Mouse (Mus musculus) limb, embryonic 10.5 days (tissue): ENCODE measurements around the gene Tmprss7. TPM values are rescaled to one million over a fixed set of nuclear protein-coding genes. Genes with fewer than 3 reads are reported as not detected.

Source experiments
- DNase-seq: peaks from one replicate; pipeline ENCODE4 v3.0.0-alpha.2; 2017; ENCODE audit warnings: low spot score
- H3K27ac ChIP-seq: fragments of 300-500 bp; sonication (generic); 2 replicates; pipeline ENCODE4 v1.5.1; 2016; ENCODE audit warnings: mild to moderate bottlenecking
- H3K27me3 ChIP-seq: fragments of 300-500 bp; sonication (generic); 2 replicates; pipeline ENCODE4 v1.6.1; 2016; ENCODE audit warnings: low read depth, mild to moderate bottlenecking; ENCODE audit not compliant: poor library complexity, severe bottlenecking
- H3K36me3 ChIP-seq: fragments of 300-500 bp; sonication (generic); 2 replicates; pipeline ENCODE4 v1.6.1; 2016; ENCODE audit warnings: mild to moderate bottlenecking, moderate library complexity
- H3K4me1 ChIP-seq: fragments of 300-500 bp; sonication (generic); 2 replicates; pipeline ENCODE4 v1.6.1; 2016
- H3K4me3 ChIP-seq: fragments of 300-500 bp; sonication (generic); 2 replicates; pipeline ENCODE4 v1.5.1; 2016; ENCODE audit warnings: mild to moderate bottlenecking, moderate library complexity
- H3K9me3 ChIP-seq: fragments of 300-500 bp; sonication (generic); replicated peaks from 2 replicates; pipeline ENCODE4 v1.6.1; 2016; ENCODE audit warnings: mild to moderate bottlenecking
- WGBS: fragments of 180-500 bp; shearing (Covaris S2); methylation state at CpG from one replicate; pipeline ENCODE4 v1.1.7; 2016; 5-methylcytosine and 5-hydroxymethylcytosine counted together
- polyA plus RNA-seq: library from polyadenylated mRNA; unstranded; fragments of >200 nt; fragmentation: Nextera tagmentation; extraction: Ambion mirVana; gene quantifications from 2 replicates; pipeline ENCODE4 v1.2.1, GENCODE M21; 2016

Gene Tmprss7
- polyA plus RNA-seq, 1 experiment from 2014 or later: 0.18 TPM

DNA sequence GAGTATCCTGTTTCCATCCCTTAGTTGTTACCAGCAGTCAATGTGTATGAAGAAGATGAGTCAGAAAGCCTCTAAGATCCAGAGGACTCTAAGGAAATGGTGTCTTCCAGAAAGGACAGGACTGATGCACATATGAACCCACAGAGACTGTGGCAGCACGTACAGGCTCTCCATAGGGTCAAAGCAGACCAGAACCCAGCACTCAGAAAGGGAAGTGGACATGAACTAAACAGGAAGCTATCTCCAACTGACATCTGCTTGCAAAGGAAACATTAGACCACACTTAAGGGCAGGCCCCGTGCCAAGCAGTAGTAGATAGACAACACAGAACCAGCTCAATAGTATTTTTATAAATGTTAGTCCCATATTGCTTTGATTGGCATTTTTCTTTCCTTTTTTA, 27.3 kb downstream of the Tmprss7 start:
- no peak overlapping the region for H3K27ac ChIP-seq
- DNase-seq: no peak
- no peaks in the 10 kb centered on the region for H3K36me3 ChIP-seq
- no peak overlapping the region for H3K4me3 ChIP-seq
- no peaks in the 10 kb centered on the region for H3K9me3 ChIP-seq
- H3K27me3 ChIP-seq: no peaks in the 10 kb centered on the region
- no peaks in the 10 kb centered on the region for H3K4me1 ChIP-seq
- 85% methylated on average over 2 of the region's 2 CpGs for WGBS

DNA sequence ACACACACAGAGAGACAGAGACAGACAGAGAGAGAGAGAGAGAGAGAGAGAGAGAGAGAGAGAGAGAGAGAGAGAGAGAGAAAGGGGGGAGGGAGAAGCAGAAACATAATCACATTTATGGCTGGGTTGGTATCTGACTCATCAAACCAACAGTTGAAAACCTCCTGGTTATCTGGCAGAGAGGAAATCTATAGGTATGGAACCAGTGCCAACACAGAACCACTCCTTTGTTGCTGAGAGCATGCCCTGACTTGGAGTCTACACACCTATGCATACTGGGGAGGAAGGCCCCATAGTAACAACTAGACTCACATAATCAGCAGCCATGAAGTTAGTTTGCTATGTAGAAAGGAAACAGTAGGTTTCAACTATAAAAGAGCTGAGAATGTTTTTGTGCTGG, 31.1 kb downstream of the Tmprss7 start:
- no peaks in the 10 kb centered on the region for H3K27me3 ChIP-seq
- H3K27ac ChIP-seq: no peak overlapping the region
- DNase-seq: no peak
- no peaks in the 10 kb centered on the region for H3K36me3 ChIP-seq
- H3K4me3 ChIP-seq: no peak overlapping the region
- no peaks in the 10 kb centered on the region for H3K4me1 ChIP-seq
- H3K9me3 ChIP-seq: no peaks in the 10 kb centered on the region

DNA sequence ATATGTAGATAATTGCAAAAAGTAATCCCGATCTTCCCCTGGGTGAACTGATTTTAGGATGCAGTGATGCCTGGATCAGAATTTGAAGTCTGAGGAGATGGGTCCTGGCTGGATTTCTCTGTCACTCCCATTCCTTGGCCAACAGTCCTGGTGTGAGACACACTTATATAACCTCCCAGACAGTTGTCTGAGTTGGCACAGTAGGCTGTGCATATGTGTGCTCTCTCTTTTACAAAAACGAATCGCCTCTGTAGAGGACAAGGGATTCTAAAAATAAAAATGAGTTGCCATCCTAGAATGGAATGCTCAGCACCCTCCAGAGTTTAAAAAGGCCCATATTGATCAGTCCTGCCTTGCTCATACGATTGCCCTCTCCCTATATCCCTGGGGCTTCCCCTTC, 33.9 kb downstream of the Tmprss7 start:
- H3K27me3 ChIP-seq: peaks cover 8% of the 10 kb centered on the region
- no peaks in the 10 kb centered on the region for H3K4me1 ChIP-seq
- no peaks in the 10 kb centered on the region for H3K9me3 ChIP-seq
- no peak overlapping the region for H3K27ac ChIP-seq
- no peak overlapping the region for H3K4me3 ChIP-seq
- 92% methylated on average over 4 of the region's 4 CpGs for WGBS
- H3K36me3 ChIP-seq: no peaks in the 10 kb centered on the region
- DNase-seq: no peak

DNA sequence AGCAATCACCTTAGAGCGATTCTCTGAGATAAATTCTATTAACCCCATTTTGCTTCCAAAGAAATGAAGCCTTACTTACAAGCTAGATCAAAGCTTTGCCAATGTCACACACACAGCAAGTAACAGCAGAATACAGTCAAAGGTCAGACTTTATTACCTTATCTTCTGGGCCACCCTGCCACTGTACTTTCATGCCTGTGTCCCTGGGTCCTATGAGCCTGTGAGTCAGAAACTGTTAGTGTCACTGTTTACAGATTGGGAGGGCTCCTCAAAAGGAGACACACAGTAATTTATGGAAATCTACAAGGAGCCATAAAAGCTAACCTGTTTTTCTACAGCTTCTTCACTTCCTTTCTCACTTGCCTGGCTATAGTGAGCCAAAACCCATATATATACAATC, 35.2 kb downstream of the Tmprss7 start:
- Histone ChIP-seq H3K4me3 (no peak overlapping the region), H3K27ac (no peak overlapping the region), H3K9me3 (no peaks in the 10 kb centered on the region), H3K4me1 (peaks cover 9% of the 10 kb centered on the region), H3K27me3 (peaks cover 21% of the 10 kb centered on the region), H3K36me3 (no peaks in the 10 kb centered on the region)
- DNase-seq: no peak
- WGBS: 86% methylated on average over 1 of the region's 1 CpGs

DNA sequence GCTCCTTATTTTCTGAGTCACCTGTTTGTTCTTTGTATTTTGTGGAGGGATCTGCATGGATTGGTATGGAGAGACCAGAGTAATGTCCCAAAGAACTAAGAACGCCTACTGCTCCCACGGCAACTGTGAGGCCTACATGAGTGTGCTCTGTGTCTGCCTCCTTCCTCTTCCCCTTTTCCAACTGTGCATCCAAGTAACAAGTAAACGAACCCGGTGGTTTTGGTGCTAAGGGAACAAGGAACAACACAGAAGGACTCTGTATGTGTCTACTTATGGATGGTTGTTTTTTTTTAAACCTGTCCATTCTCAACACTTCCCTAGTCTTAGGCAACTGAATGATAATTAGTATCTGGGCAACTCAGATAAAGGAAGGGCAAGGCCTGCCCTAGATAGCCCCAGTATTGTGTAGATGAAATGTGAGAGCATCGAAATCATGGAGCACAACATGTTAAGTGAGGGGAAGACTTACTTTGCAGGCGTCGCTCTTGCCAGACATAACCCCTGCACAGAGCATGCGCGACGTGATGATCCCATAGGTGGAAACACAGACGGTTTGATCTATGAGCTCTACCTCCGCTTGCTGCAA, 35.8 kb downstream of the Tmprss7 start:
- DNase-seq: no peak
- Histone ChIP-seq H3K27ac (no peak overlapping the region), H3K4me3 (no peak overlapping the region), H3K36me3 (no peaks in the 10 kb centered on the region), H3K4me1 (peaks cover 10% of the 10 kb centered on the region), H3K27me3 (peaks cover 27% of the 10 kb centered on the region), H3K9me3 (no peaks in the 10 kb centered on the region)
- WGBS: 91% methylated on average over 12 of the region's 12 CpGs

DNA sequence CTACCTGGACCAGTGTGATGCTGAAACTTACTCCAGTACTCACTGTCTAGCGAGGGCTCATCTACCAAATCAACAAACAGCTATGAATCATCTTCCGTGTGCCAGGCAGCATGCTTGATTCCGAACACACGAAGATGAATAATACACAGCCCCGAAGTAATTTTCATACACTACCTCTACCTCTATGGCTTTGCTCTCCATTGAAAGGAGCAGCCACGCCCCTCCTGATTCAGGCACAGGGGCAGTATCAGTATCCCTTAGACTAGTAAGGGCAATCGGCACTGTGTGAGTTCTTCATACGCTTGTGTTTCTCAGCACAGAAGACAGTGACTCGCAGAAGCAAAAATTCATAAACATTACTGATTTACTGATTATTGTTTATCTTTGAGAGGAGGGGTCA, 39.0 kb downstream of the Tmprss7 start:
- Histone ChIP-seq H3K27me3 (peaks cover 31% of the 10 kb centered on the region), H3K4me3 (no peak overlapping the region; the same call in 1 of the 2 replicates)

DNA sequence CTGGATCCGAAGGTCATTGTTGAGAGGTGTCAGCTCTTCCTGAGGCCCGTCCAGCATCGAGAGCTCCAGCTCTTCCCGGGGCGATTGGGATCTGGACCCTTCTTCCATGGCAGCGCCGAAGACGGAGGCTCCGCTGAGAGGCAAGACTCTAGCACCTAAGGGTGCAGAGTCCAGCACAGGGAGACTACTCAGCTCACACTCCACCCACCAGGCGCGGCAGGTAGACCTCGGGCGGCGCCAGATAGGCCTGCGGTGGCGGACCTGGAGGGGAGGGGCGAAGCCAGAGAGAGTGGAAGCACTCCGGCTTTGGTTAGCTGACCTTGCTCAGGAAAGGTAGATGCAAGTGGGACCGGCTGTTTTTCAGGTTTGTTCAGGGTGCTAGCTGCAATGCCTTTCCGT, 39.5 kb downstream of the Tmprss7 start, which contains the start of gene BC016579:
TSS of gene BC016579 (minus strand) at position 135 of the 399 bp plus-strand sequence.
- DNase-seq: peak; percentile 35
- Histone ChIP-seq H3K4me1 (peaks cover 10% of the 10 kb centered on the region), H3K4me3 (peak within 1 kb of the TSS; percentile 49), H3K36me3 (no peaks in the 10 kb centered on the region), H3K27ac (no peak within 1 kb of the TSS), H3K9me3 (no peaks in the 10 kb centered on the region), H3K27me3 (peaks cover 31% of the 10 kb centered on the region)
- 3% methylated on average over 20 of the region's 20 CpGs for WGBS

More for the DNA sequence above, 39.0 kb downstream of the Tmprss7 start:
- no peaks in the 10 kb centered on the region for H3K9me3 ChIP-seq
- H3K36me3 ChIP-seq: no peaks in the 10 kb centered on the region
- DNase-seq: no peak
- 62% methylated on average over 9 of the region's 9 CpGs for WGBS
- H3K27ac ChIP-seq: no peak overlapping the region
- H3K4me1 ChIP-seq: peaks cover 10% of the 10 kb centered on the region

DNA sequence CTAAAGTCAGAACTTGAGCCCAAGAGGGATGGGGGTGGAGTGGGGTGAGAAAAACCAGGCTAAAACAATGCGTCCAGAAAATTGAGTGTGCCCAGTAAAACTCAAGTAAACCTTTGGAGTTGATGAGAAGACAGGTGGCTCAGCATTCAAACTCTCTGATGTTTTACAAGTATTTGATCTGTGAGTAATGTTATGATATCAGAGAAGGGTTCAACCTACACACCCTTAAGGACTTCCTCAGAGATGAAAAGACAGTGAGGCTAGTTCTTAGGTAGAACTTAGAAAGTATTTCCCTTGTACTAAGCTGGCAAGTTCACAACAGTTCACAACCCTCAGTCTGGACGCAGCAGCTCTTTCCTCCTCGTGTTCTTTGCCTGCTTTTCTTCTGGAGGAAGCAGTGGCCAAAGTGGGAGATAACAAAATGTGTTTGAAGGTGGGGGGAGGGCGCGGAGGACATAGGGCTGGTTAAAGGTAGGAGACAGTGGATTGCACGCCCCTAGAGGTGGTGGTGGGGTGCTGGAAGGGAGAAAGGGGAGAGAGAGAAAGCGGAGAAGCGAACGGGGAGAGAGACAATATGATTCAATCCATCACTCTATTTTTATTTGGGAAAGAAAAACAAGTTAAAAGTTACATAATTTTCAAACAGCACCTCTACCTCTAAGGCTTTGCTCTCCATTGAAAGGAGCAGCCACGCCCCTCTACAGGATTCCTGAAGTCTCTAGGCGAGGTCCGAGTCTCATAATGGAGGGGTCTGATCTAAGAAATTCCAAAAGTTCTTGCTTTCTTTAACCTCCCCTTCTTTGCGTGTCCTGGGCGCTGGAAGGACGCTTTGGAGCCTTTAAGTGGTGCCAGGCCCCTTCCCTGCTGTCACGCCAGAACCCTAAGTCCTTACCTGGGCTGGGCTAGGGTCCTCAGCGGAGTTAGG, 40.2 kb downstream of the Tmprss7 start:
- peak overlapping the region; percentile 49 for H3K4me3 ChIP-seq
- no peak overlapping the region for H3K27ac ChIP-seq
- WGBS: 10% methylated on average over 17 of the region's 17 CpGs
- no peaks in the 10 kb centered on the region for H3K36me3 ChIP-seq
- H3K27me3 ChIP-seq: peaks cover 31% of the 10 kb centered on the region
- DNase-seq: no peak
- H3K4me1 ChIP-seq: peaks cover 10% of the 10 kb centered on the region
- H3K9me3 ChIP-seq: no peaks in the 10 kb centered on the region

DNA sequence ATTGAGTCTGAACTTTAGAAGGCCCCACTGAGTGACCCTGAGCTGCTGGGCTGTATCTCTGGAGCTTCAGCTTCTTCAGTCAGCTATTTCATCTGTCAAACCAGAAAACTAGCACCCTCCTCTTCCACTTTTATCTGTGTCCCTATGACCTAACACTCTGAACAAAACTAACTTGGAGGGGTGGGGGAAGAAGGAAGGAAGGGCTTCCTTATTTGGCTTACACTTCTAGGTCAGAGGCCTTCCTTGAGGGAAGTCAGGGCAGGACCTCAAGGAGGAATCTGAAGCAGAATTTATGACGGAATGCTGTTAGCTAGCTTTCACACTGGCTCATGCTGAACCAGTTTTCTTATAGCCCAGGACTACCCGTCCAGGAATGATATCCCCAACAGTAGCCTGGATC, 42.0 kb downstream of the Tmprss7 start:
- 57% methylated on average over 2 of the region's 2 CpGs for WGBS
- Histone ChIP-seq H3K9me3 (no peaks in the 10 kb centered on the region), H3K36me3 (no peaks in the 10 kb centered on the region), H3K27ac (no peak overlapping the region), H3K4me3 (no peak overlapping the region), H3K4me1 (peaks cover 10% of the 10 kb centered on the region), H3K27me3 (peaks cover 31% of the 10 kb centered on the region)
- DNase-seq: no peak

DNA sequence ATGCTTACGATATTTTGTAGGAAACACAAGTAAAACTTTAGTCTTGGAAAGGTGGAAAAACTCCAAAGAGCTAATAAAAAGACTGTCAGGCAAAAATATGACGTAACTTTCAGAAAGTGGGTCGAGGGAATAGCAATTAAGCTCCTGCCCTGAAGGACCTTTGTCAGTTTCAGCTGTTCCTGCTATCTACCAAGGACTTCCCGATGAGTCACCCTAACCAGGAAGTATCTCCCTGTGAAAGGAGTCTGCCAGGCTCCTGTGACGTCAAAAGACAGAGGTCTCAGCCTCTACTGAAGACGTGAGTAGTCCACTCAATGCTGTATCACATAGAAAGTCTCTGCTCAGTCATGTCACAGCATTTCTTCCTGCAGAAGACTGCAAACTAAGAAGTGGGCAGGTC, 49.1 kb downstream of the Tmprss7 start:
- WGBS: 77% methylated on average over 6 of the region's 6 CpGs
- DNase-seq: no peak
- no peaks in the 10 kb centered on the region for H3K36me3 ChIP-seq
- H3K4me1 ChIP-seq: no peaks in the 10 kb centered on the region
- H3K4me3 ChIP-seq: no peak overlapping the region
- H3K9me3 ChIP-seq: no peaks in the 10 kb centered on the region
- no peak overlapping the region for H3K27ac ChIP-seq
- H3K27me3 ChIP-seq: no peaks in the 10 kb centered on the region

DNA sequence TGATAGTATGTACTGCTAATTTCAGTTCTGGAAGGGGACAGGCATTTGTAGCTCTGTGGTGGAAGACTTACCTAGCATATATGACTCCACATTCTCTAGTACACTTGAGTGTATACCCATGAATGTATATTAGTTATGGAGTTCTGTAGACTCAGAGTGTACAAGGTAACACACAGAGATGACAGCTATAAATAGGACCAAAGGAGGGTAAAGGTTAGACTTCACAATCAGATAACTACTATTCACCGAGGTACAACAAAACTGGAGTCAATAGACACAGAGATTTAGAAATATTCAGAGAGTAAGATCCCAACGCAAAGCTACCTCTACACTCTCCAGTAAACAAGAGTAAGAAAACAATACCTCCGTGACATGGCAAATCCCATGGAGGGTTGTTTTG, 49.5 kb downstream of the Tmprss7 start:
- Histone ChIP-seq H3K9me3 (no peaks in the 10 kb centered on the region), H3K4me1 (no peaks in the 10 kb centered on the region), H3K4me3 (no peak overlapping the region), H3K27me3 (no peaks in the 10 kb centered on the region), H3K36me3 (no peaks in the 10 kb centered on the region), H3K27ac (no peak overlapping the region)
- WGBS: 99% methylated on average over 3 of the region's 3 CpGs
- DNase-seq: no peak

DNA sequence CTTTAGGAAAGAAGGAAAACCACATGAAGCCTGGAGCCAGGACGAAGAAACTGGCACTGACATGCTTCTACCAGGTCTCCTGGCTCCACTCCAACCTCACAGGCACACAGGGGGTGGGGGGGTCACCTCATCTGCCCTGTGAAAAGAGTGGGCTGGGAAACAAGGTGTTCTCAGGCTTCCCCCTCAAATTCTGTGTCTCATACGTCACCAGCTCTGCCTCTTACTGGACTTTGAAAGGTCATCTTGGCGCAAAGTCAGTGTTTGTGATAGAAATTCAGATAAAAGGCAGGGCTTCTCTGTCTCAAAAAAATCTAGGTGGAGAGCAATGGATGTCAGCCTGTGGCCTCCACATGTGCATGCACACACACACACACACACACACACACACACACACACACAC, 52.2 kb downstream of the Tmprss7 start:
- Histone ChIP-seq H3K27me3 (no peaks in the 10 kb centered on the region), H3K27ac (no peak overlapping the region), H3K36me3 (no peaks in the 10 kb centered on the region), H3K4me1 (no peaks in the 10 kb centered on the region), H3K9me3 (no peaks in the 10 kb centered on the region), H3K4me3 (no peak overlapping the region)
- WGBS: 79% methylated on average over 3 of the region's 3 CpGs
- DNase-seq: no peak

DNA sequence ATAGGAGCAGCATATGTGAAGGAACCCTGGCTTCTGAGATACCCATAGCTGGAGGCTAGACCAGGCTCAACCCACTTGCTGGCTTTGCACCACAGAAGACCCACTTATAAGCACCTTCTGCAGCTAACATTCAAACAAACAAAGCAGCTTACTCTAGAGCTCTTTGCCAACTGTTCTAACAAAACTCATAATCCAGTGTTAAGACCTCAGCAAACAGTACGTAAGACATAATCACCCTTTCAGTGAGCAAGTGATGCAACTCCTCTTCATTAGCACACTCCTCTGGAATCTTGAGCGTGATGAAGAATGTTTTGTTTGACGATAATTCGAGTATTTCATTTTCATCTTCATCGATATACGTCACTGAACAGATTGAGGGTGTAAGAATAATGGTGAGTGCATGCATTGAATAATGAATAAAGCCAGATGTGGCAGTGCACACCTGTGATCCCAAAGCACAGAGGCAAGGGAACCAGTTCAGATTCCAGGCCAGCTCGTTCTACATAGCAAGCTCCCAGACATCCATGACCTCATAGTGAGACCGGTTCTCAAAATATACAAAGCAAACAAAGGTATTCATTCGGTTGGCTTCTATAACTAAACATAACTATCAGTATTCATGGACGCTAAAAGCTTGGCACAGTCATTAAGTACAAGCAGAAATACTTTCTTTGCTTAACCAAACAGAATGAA, 53.2 kb downstream of the Tmprss7 start:
- H3K4me3 ChIP-seq: no peak overlapping the region
- no peaks in the 10 kb centered on the region for H3K36me3 ChIP-seq
- no peak overlapping the region for H3K27ac ChIP-seq
- H3K4me1 ChIP-seq: no peaks in the 10 kb centered on the region
- WGBS: 90% methylated on average over 10 of the region's 10 CpGs
- H3K27me3 ChIP-seq: no peaks in the 10 kb centered on the region
- H3K9me3 ChIP-seq: no peaks in the 10 kb centered on the region
- no peak for DNase-seq
